Mouse (Mus musculus) common myeloid progenitor, adult 5-6 weeks (primary cell): ENCODE data around the gene Gm29609. TPM values are rescaled to one million over a fixed set of nuclear protein-coding genes. Genes with fewer than 3 reads are reported as not detected.
"Not testable (repeated sequence)": the region's sequence is repeated elsewhere in the genome, so short reads cannot be mapped to it uniquely, and the experiment has no call there.

Source experiments
- ATAC-seq: replicated peaks from 2 replicates; pipeline ENCODE4 v1.8.0; 2016; ENCODE audit warnings: low read depth, mild to moderate bottlenecking, moderate TSS enrichment, inconsistent platforms; ENCODE audit not compliant: poor library complexity, severe bottlenecking
- total RNA-seq: library from RNA; stranded (forward); fragments of 200-1000, 187-1606 nt; gene quantifications from 2 replicates; pipeline ENCODE4 v1.2.3, GENCODE M21; 2017

The Gm29609 gene
- total RNA-seq: 2.5 TPM in 1 of 2 replicates, not detected in the other

- ATAC-seq: peak; percentile 94
Measured at GRCm38 (mm10) chr5:31179766-31180630, at the start of gene Gm29609, which contains the start of gene Gtf3c2. TSS of gene Gm29609 (minus strand) at chr5:31179911. TSS of gene Gtf3c2 (minus strand) at chr5:31180144.

GRCm38 (mm10) chr5:31226641-31227040, 46.9 kb upstream of the Gm29609 start:
- ATAC-seq: no peak

- ATAC-seq: no peak
Measured at GRCm38 (mm10) chr5:31222696-31223095, 43.0 kb upstream of the Gm29609 start.

GRCm38 (mm10) chr5:31221304-31221945, 41.7 kb upstream of the Gm29609 start:
- ATAC-seq: peak; percentile 31; the same call in 1 of the 2 replicates

GRCm38 (mm10) chr5:31220448-31221303, 41.0 kb upstream of the Gm29609 start, which contains the start of gene Ppm1g:
TSS of gene Ppm1g (minus strand) at chr5:31220687.
- peak; percentile 83 for ATAC-seq

GRCm38 (mm10) chr5:31219911-31220447, 40.3 kb upstream of the Gm29609 start:
- ATAC-seq: peak; percentile 11

- no peak for ATAC-seq
Measured at GRCm38 (mm10) chr5:31219474-31219873, 39.8 kb upstream of the Gm29609 start.

- 0 out of 2 replicates have a peak, but pooled peaks have one; percentile 23 for ATAC-seq
Measured at GRCm38 (mm10) chr5:31219070-31219469, 39.4 kb upstream of the Gm29609 start.

- ATAC-seq: peak; percentile 36; the same call in 1 of the 2 replicates
Measured at GRCm38 (mm10) chr5:31218294-31218693, 38.6 kb upstream of the Gm29609 start.

GRCm38 (mm10) chr5:31216554-31216953, 36.8 kb upstream of the Gm29609 start:
- ATAC-seq: not testable (repeated sequence)

GRCm38 (mm10) chr5:31204421-31204820, 24.7 kb upstream of the Gm29609 start:
- ATAC-seq: no peak

- no peak for ATAC-seq
Measured at GRCm38 (mm10) chr5:31203866-31204265, 24.2 kb upstream of the Gm29609 start.

- ATAC-seq: no peak
Measured at GRCm38 (mm10) chr5:31202933-31203332, 23.2 kb upstream of the Gm29609 start.

GRCm38 (mm10) chr5:31201742-31202590, 22.3 kb upstream of the Gm29609 start, which contains the start of gene Zfp513:
TSS of gene Zfp513 (minus strand) at chr5:31202303.
- peak; percentile 98 for ATAC-seq

GRCm38 (mm10) chr5:31201042-31201741, 21.5 kb upstream of the Gm29609 start:
- no peak for ATAC-seq

- no peak for ATAC-seq
Measured at GRCm38 (mm10) chr5:31200327-31200768, 20.6 kb upstream of the Gm29609 start.

GRCm38 (mm10) chr5:31199893-31200292, 20.2 kb upstream of the Gm29609 start:
- ATAC-seq: no peak

- ATAC-seq: no peak
Measured at GRCm38 (mm10) chr5:31199321-31199892, 19.7 kb upstream of the Gm29609 start.
